Mouse (Mus musculus) CH12.LX (cell line): ENCODE data around the gene Lrrc4. TPM values are rescaled to one million over a fixed set of nuclear protein-coding genes. Genes with fewer than 3 reads are reported as not detected.

ENCODE experiments used
- DNase-seq: peaks from one replicate; pipeline ENCODE4 v3.0.0-alpha.2; 2013; ENCODE audit errors: extremely low read depth
- H3K27ac ChIP-seq: 2 replicates; pipeline ENCODE4 v1.5.1; 2012; ENCODE audit warnings: low read depth, mild to moderate bottlenecking, control low read depth, moderate library complexity; ENCODE audit not compliant: insufficient read depth
- H3K27me3 ChIP-seq: replicated peaks from 2 replicates; pipeline ENCODE3; 2012; ENCODE audit warnings: inconsistent platforms
- H3K36me3 ChIP-seq, 2 experiments: replicated peaks in 1 of 2; 2 replicates each; pipeline versions ENCODE3 to v1.6.1; 2012; ENCODE audit warnings: inconsistent platforms in 1 of 2, low read length in 1 of 2, mild to moderate bottlenecking in 1 of 2, mixed read lengths in 1 of 2, moderate library complexity in 1 of 2; ENCODE audit not compliant: control insufficient read depth in 1 of 2, insufficient read depth in 1 of 2
- H3K4me1 ChIP-seq, 2 experiments: 2 replicates each; pipeline ENCODE4 v1.6.1; 2012; ENCODE audit warnings: inconsistent platforms in 1 of 2, moderate library complexity in 1 of 2; ENCODE audit not compliant: insufficient read depth in 2 of 2, control insufficient read depth in 1 of 2
- H3K4me2 ChIP-seq: 2 replicates; pipeline ENCODE4 v1.6.1; 2012; ENCODE audit warnings: low read depth, mild to moderate bottlenecking, control low read depth; ENCODE audit not compliant: poor library complexity, insufficient read depth, severe bottlenecking
- H3K4me3 ChIP-seq, 3 experiments: fragments of 150-350 bp in 1 of 3; sonication (generic) in 1 of 3; replicated peaks in 1 of 3; 2 replicates each; pipeline versions ENCODE3 to v1.5.1; 2011 to 2012; ENCODE audit warnings: low read depth in 2 of 3, low read length in 2 of 3, mild to moderate bottlenecking in 2 of 3, moderate library complexity in 2 of 3, control low read depth in 1 of 3, improper control_type of control experiment in 1 of 3, inconsistent platforms in 1 of 3, mixed read lengths in 1 of 3; ENCODE audit not compliant: poor library complexity in 1 of 3
- H3K79me2 ChIP-seq: replicated peaks from 2 replicates; pipeline ENCODE4 v1.6.1; 2012; ENCODE audit warnings: mild to moderate bottlenecking, moderate library complexity; ENCODE audit not compliant: control insufficient read depth, poor library complexity, insufficient read depth, severe bottlenecking; ENCODE audit errors: extremely low read depth
- H3K9ac ChIP-seq: 2 replicates; pipeline ENCODE4 v1.6.1; 2012; ENCODE audit warnings: low read depth, mild to moderate bottlenecking, control low read depth, moderate library complexity; ENCODE audit not compliant: insufficient read depth
- H3K9me3 ChIP-seq: replicated peaks from 2 replicates; pipeline ENCODE3; 2012; ENCODE audit warnings: low read length, inconsistent platforms, mixed read lengths
- BHLHE40 ChIP-seq: IDR thresholded peaks from 2 replicates; pipeline ENCODE4 v1.6.1; 2011; ENCODE audit warnings: mild to moderate bottlenecking, low read depth, low read length, improper control_type of control experiment
- ETS1 ChIP-seq: conservative IDR thresholded peaks from 2 replicates; pipeline ENCODE4 v1.6.1; 2012; ENCODE audit warnings: low read depth, mild to moderate bottlenecking, inconsistent platforms, low read length, improper control_type of control experiment, moderate library complexity
- JUN ChIP-seq: IDR thresholded peaks from 2 replicates; pipeline ENCODE4 v1.6.1; 2011; ENCODE audit warnings: low read depth, mild to moderate bottlenecking, low read length, improper control_type of control experiment, moderate library complexity; ENCODE audit not compliant: insufficient read depth
- MAZ ChIP-seq: IDR thresholded peaks from 2 replicates; pipeline ENCODE4 v1.6.1; 2012; ENCODE audit warnings: low read depth, mild to moderate bottlenecking, inconsistent platforms, low read length, improper control_type of control experiment, moderate library complexity
- MXI1 ChIP-seq: IDR thresholded peaks from 2 replicates; pipeline ENCODE4 v1.6.1; 2011; ENCODE audit warnings: mild to moderate bottlenecking, low read depth, low read length, improper control_type of control experiment
- POLR2AphosphoS2 ChIP-seq: IDR thresholded peaks from 2 replicates; pipeline ENCODE4 v1.6.1; 2011; ENCODE audit warnings: low read depth, low read length, improper control_type of control experiment
- RAD21 ChIP-seq: IDR thresholded peaks from 2 replicates; pipeline ENCODE4 v1.6.1; 2011; ENCODE audit warnings: low read depth, mild to moderate bottlenecking, low read length, improper control_type of control experiment, moderate library complexity
- RCOR1 ChIP-seq: conservative IDR thresholded peaks from 2 replicates; pipeline ENCODE4 v1.6.1; 2012; ENCODE audit warnings: low read depth, mild to moderate bottlenecking, inconsistent platforms, low read length, improper control_type of control experiment
- SIN3A ChIP-seq: IDR thresholded peaks from 2 replicates; pipeline ENCODE4 v1.6.1; 2012; ENCODE audit warnings: low read length, improper control_type of control experiment, inconsistent platforms
- TCF12 ChIP-seq: IDR thresholded peaks from 2 replicates; pipeline ENCODE4 v1.6.1; 2014; ENCODE audit warnings: low read depth, mild to moderate bottlenecking, inconsistent platforms, low read length, improper control_type of control experiment
- UBTF ChIP-seq: IDR thresholded peaks from 2 replicates; pipeline ENCODE4 v1.6.1; 2012; ENCODE audit warnings: low read depth, mild to moderate bottlenecking, inconsistent platforms, low read length, improper control_type of control experiment, moderate library complexity
- ZC3H11A ChIP-seq: IDR thresholded peaks from 2 replicates; pipeline ENCODE4 v1.6.1; 2012; ENCODE audit warnings: low read depth, mild to moderate bottlenecking, inconsistent platforms, low read length, improper control_type of control experiment
- ZKSCAN1 ChIP-seq: IDR thresholded peaks from 2 replicates; pipeline ENCODE4 v1.6.1; 2012; ENCODE audit warnings: low read depth, inconsistent platforms, low read length, improper control_type of control experiment, borderline replicate concordance
- ZMIZ1 ChIP-seq: IDR thresholded peaks from 2 replicates; pipeline ENCODE4 v1.6.1; 2012; ENCODE audit warnings: low read depth, mild to moderate bottlenecking, inconsistent platforms, low read length, improper control_type of control experiment
- dilution Hi-C: fragments of 300-500 bp; cut with MboI; formaldehyde crosslinking; loops from 2 replicates; pipeline ENCODE4 v1.14.3; 2020; ENCODE audit warnings: low sequenced_read_pairs; ENCODE audit not compliant: extremely low pct_unique_long_range_greater_than_20kb, extremely low pct_ligation_motif_present
- in situ Hi-C: fragments of 300-500 bp; cut with MboI; formaldehyde crosslinking; loops from 3 replicates; pipeline ENCODE4 v1.14.3; 2019; ENCODE audit warnings: low sequenced_read_pairs, low pct_ligation_motif_present, low pct_unique_long_range_greater_than_20kb, mixed read lengths
- polyA plus RNA-seq: library from polyadenylated mRNA; unstranded; fragments of >175 nt; gene quantifications from 2 replicates; pipeline ENCODE4 v1.2.1, GENCODE M21; 2012; ENCODE audit warnings: low read depth; ENCODE audit not compliant: insufficient read length
- total RNA-seq, 2 experiments: library from RNA; depleted of rRNA; stranded (reverse); fragments of 300-350 nt in 1 of 2; fragments of >200 nt in 1 of 2; gene quantifications; 2 replicates each; pipeline ENCODE4 v1.2.3; 2012 to 2014

Lrrc4 gene
- total and polyA plus RNA-seq, 3 experiments = 0.09 to 0.55 TPM; not detected in 1

DNA sequence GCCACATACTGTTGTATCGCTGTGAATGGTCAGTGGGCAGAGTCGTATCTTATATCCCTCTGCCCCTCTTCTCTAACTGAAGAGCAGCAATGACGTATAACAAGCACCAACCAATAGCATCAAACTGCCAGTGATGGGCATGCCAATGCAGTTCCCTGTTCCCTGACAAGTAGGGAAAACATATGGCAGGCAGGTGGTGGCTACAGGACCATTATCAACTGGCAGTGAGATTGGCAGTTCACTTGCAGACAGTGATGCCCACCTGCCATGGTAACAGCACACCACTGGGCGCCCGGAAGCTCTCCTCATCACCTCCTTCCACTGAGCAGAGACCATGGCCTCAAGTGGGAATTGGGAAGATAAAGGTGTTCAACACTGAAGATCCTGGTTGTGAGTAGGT lies 175.0 kb downstream of the Lrrc4 start:
- Histone ChIP-seq H3K4me3 (no peak overlapping the region), H3K9me3 (no peaks in the 10 kb centered on the region), H3K27me3 (no peaks in the 10 kb centered on the region), H3K79me2 (peaks cover 7% of the 10 kb centered on the region; the same call in 1 of the 2 replicates), H3K9ac (no peak overlapping the region), H3K4me2 (no peak overlapping the region), H3K36me3 (peaks cover 8 to 50% of the 10 kb centered on the region in 2 experiments), H3K27ac (no peak overlapping the region), H3K4me1 (no peaks in the 10 kb centered on the region)
- DNase-seq = no peak
- TF ChIP-seq ETS1 = no peak
- TF ChIP-seq RCOR1 = no peak
- no peak for TF ChIP-seq MXI1
- no peak for TF ChIP-seq POLR2AphosphoS2
- TF ChIP-seq ZC3H11A = no peak
- no peak for TF ChIP-seq BHLHE40
- no peak for TF ChIP-seq SIN3A
- TF ChIP-seq UBTF = no peak
- TF ChIP-seq ZMIZ1 = no peak
- no peak for TF ChIP-seq ZKSCAN1
- no peak for TF ChIP-seq TCF12
- no peak for TF ChIP-seq MAZ
- dilution Hi-C loops = no loop called here
- in situ Hi-C loops = no loop called here

DNA sequence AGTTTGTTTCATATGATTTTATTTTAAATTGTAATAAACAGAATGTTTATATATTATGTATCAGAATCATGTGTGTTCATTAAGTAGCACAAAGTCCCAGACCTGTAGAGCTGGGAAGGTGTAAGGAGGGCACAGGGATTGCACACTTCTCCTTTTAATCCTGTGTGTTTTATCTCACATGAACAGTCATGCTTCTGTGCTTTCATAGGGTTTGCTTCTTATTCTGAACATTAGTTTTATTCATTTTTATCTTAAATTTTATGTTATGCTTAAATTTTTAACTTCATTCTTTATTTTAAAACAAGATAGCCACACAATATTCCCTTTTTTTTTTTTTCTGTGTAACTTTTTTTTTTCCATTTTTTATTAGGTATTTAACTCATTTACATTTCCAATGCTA lies 186.3 kb downstream of the Lrrc4 start:
- Histone ChIP-seq H3K4me3 (no peak overlapping the region), H3K9me3 (no peaks in the 10 kb centered on the region), H3K9ac (no peak overlapping the region), H3K36me3 (peaks cover 15 to 35% of the 10 kb centered on the region in 2 experiments), H3K27me3 (no peaks in the 10 kb centered on the region), H3K79me2 (peaks cover 15% of the 10 kb centered on the region), H3K4me2 (no peak overlapping the region), H3K4me1 (no peaks in the 10 kb centered on the region), H3K27ac (no peak overlapping the region)
- TF ChIP-seq RAD21 (no peak), RCOR1 (no peak)
- DNase-seq = no peak
- dilution Hi-C loops = no loop called here
- in situ Hi-C loops = no loop called here

DNA sequence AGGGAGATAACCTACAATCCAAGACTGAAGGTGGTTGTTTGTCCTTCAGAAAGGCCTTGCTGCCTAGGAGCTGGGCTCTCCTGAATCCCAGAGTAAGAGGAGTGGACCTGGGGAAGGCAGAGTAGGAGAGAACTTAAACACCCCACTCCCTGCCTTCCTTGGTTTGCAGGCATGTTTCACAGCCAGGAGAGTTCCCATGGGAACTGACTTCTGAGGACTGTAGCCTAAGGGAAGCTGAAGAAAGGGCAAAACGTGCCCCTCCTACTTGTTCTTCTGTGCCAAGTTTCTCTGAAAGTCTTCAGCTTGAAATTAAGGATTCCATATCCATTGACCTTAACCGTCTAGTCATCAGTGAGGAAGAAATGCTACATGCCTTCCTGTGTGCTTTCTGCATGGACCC lies 188.6 kb downstream of the Lrrc4 start:
- dilution Hi-C loops (no loop called here), in situ Hi-C loops (no loop called here)
- Histone ChIP-seq H3K4me1 (no peaks in the 10 kb centered on the region), H3K9me3 (no peaks in the 10 kb centered on the region), H3K79me2 (peaks cover 15% of the 10 kb centered on the region), H3K36me3 (peaks cover 15 to 55% of the 10 kb centered on the region in 2 experiments), H3K4me3 (no peak overlapping the region), H3K9ac (no peak overlapping the region), H3K4me2 (no peak overlapping the region), H3K27me3 (no peaks in the 10 kb centered on the region), H3K27ac (0 out of 2 replicates have a peak overlapping the region, but pooled peaks have one; percentile 14)
- no peak for TF ChIP-seq JUN
- DNase-seq = no peak
